Mouse (Mus musculus) stomach, embryonic 15.5 days (tissue): Measurements from ENCODE around the gene Tbx5. TPM values are rescaled to one million over a fixed set of nuclear protein-coding genes. Genes with fewer than 3 reads are reported as not detected.
"Not testable (repeated sequence)": the region's sequence is repeated elsewhere in the genome, so short reads cannot be mapped to it uniquely, and the experiment has no call there.

Experiments used
- ATAC-seq: fragments of 200-750 bp; cut with Nextera tagmentation; 2 replicates; pipeline ENCODE4 v1.8.0; 2017; ENCODE audit warnings: low read depth, moderate number of reproducible peaks, moderate TSS enrichment; ENCODE audit not compliant: insufficient read depth, low FRiP score
- H3K27ac ChIP-seq: fragments of 300-500 bp; sonication (generic); 2 replicates; pipeline ENCODE4 v1.5.1; 2015; ENCODE audit warnings: mild to moderate bottlenecking, inconsistent platforms
- H3K27me3 ChIP-seq: fragments of 300-500 bp; sonication (generic); replicated peaks from 2 replicates; pipeline ENCODE4 v1.6.1; 2015; ENCODE audit warnings: inconsistent platforms
- H3K36me3 ChIP-seq: fragments of 300-500 bp; sonication (generic); 2 replicates; pipeline ENCODE4 v1.6.1; 2015; ENCODE audit warnings: inconsistent platforms
- H3K4me1 ChIP-seq: fragments of 300-500 bp; sonication (generic); 2 replicates; pipeline ENCODE4 v1.6.1; 2015; ENCODE audit warnings: inconsistent platforms
- H3K4me2 ChIP-seq: fragments of 300-500 bp; sonication (generic); 2 replicates; pipeline ENCODE4 v1.6.1; 2015; ENCODE audit warnings: mild to moderate bottlenecking, inconsistent platforms
- H3K4me3 ChIP-seq: fragments of 300-500 bp; sonication (generic); replicated peaks from 2 replicates; pipeline ENCODE4 v1.5.1; 2015; ENCODE audit warnings: inconsistent platforms
- H3K9ac ChIP-seq: fragments of 300-500 bp; sonication (generic); 2 replicates; pipeline ENCODE4 v1.6.1; 2015; ENCODE audit warnings: inconsistent platforms
- H3K9me3 ChIP-seq: fragments of 300-500 bp; sonication (generic); 2 replicates; pipeline ENCODE4 v1.6.1; 2016; ENCODE audit warnings: inconsistent platforms
- WGBS: fragments of 180-500 bp; shearing (Covaris S2); methylation state at CpG from one replicate; pipeline ENCODE4 v1.1.7; 2015; 5-methylcytosine and 5-hydroxymethylcytosine counted together
- polyA plus RNA-seq: library from polyadenylated mRNA; unstranded; fragments of >200 nt; fragmentation: Nextera tagmentation; extraction: Ambion mirVana; gene quantifications from 2 replicates; pipeline ENCODE4 v1.2.1, GENCODE M21; 2015

Gene Tbx5
- polyA plus RNA-seq, 1 experiment from 2014 or later: 0.62 TPM

DNA sequence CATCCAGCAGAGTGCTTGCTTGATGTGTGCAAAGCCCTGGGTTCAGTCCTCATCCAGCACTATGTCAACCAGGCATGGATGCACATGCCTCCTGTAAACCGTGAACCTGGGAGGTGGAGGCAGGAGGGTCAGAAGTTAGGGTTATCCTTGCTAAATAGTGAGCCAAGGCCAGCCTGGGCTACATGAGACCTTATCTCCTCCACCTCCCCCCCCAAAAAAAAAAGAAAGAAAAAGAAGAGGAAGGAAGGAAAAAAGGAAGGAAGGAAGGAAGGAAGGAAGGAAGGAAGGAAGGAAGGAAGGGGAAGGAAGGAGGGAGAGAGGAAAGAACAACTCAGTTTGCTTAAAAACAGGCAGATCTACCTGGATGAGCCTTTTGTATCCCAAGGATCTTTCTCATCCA is 85.9 kb downstream of the Tbx5 start:
- ATAC-seq, H3K4me2 ChIP-seq, H3K4me3 ChIP-seq, H3K27ac ChIP-seq, H3K4me1 ChIP-seq, H3K9me3 ChIP-seq, H3K27me3 ChIP-seq, H3K36me3 ChIP-seq, H3K9ac ChIP-seq: not testable (repeated sequence)
- 83% methylated on average over 1 of the region's 1 CpGs for WGBS

DNA sequence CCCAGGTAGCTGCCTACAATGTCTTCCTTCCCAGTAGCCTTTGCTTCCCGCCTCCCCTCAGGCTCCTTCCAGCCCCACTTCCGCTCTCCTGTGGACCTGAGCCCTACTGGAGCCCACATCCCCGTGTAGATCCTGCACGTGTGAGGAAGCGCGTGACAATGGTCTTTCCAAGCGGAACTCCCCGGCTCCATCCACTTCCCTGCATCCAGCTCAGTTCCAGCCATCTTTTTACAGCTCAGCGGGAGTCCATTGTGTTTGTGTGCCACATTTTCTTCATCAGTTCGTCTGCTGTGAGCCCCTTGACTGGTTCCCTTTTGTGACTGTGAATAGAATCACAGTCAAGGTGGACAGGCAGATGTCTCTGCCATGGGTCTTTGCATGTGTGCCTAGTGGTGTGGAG is 88.5 kb downstream of the Tbx5 start:
- WGBS: 81% methylated on average over 10 of the region's 10 CpGs
- no peak for ATAC-seq
- no peak overlapping the region for H3K4me2 ChIP-seq
- H3K27me3 ChIP-seq: no peaks in the 10 kb centered on the region
- H3K27ac ChIP-seq: no peak overlapping the region
- no peaks in the 10 kb centered on the region for H3K9me3 ChIP-seq
- no peaks in the 10 kb centered on the region for H3K36me3 ChIP-seq
- H3K4me1 ChIP-seq: no peaks in the 10 kb centered on the region
- H3K4me3 ChIP-seq: no peak overlapping the region
- no peak overlapping the region for H3K9ac ChIP-seq

DNA sequence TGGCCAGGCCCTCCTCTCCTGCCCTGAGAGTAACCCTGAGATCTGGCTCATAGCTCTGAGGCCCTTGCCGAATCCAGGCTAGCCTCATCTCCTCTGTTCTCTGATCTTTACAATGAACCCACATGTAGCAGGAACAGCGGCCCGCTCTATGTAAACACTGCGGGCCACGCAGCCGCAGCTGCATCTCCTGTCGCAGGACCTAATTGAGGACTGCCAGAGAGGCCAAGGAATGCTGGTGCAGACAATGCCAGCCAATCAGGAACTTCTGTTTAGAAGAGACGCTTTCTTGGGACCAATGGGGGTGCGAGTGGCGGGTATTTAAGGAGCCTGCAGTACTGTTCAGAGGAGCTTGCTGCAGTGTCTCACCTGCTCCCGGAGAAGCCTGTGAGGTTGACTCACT is 89.8 kb downstream of the Tbx5 start:
- H3K4me1 ChIP-seq: no peaks in the 10 kb centered on the region
- 24% methylated on average over 11 of the region's 11 CpGs for WGBS
- H3K27me3 ChIP-seq: no peaks in the 10 kb centered on the region
- no peak overlapping the region for H3K27ac ChIP-seq
- H3K9me3 ChIP-seq: no peaks in the 10 kb centered on the region
- no peak for ATAC-seq
- no peak overlapping the region for H3K9ac ChIP-seq
- no peaks in the 10 kb centered on the region for H3K36me3 ChIP-seq
- no peak overlapping the region for H3K4me2 ChIP-seq
- no peak overlapping the region for H3K4me3 ChIP-seq

Other genes with a start within 250 kb of the Tbx5 start
- 21.4 and 21.9 TPM in 2 replicates for gene Tbx3, start 162.0 kb upstream of the Tbx5 start, polyA plus RNA-seq